Mouse (Mus musculus): ENCODE results near the gene Fhl3. TPM values are rescaled to one million over a fixed set of nuclear protein-coding genes. Genes with fewer than 3 reads are reported as not detected.

Fhl3 gene
- total RNA-seq, 2 experiments from 2014 or later: 77.5 to 112 TPM

DNA sequence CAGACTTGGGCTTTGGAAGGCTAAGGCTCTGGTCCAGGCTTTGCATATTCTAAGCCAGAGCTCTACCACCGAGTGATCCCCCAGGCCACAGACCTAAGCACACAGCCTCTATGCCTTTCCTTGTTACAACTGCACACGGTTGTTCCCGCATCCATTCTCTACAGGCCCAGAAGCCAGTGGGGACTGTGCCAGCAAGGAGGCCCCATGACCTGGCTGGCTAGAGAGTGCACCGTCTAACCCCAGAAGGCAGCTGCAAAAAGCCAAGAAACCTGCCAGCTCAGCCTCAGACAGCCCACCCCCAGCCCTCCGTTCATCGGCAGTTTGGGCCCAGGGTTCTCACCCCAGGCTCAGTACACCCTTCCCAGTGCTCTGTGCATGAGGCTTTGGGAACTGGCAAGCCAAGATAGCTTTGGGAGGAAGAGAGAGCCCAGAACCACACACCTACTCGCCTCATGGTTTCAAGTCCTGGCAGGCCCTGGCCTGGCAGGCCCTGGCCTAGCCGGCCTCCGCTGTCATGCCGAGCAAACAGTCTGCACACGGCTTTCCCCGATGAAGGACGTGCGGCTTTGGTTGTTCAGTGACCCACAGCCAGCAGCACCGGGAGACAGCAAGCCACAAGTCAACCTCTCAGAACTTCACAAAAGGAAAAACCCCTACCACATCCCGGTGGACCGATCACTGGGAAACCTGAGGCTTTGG, 26.0 kb upstream of the Fhl3 start:
- DNase-seq: no peak
- intact Hi-C loops (cut with DNase I; ENCODE audit: low total_unique reads): loop anchor here (5.0 kb wide), 2 partner anchors 447 to 532 kb away; no protein-coding TSS in a partner anchor

DNA sequence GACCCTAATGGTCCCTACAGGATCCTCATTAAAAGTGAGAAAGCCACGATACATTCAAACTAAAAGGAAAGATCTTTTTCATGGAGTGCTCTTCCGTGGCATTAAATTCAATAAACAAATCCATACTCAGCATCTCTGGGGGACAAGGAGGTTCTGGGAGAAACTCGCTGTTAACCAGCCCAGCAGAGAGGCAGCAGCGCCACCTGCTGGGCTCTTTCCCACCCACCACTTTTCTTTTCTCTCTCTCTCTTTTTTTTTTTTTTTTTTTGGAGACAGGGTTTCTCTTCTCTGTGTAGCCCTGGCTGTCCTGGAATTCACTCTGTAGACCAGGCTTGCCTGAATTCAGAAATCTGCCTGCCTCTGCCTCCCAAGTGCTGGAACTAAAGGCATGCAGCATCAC, 25.5 kb upstream of the Fhl3 start:
- intact Hi-C loops (cut with DNase I; ENCODE audit: low total_unique reads): no loop called here
- DNase-seq: peak; percentile 53

DNA sequence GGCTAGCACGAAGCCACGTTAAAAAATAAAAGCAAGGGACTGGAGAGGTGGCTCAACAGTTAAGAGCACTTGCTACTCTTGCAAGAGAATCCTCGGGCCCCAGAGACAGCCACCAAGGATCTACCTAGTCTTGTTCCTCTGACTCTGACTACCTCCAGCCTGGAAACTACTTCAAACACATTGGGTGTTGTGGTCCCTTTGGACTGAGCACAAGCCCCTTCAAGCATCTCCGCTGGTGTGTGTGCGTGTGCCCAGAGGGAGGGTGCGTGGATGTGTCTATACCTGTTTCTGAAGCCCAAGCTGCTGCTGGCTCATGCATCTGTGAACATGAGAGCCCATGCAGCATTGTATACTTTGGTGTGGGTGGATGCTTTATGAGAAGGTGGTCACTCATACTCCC, 24.5 kb upstream of the Fhl3 start:
- DNase-seq: no peak
- intact Hi-C loops (cut with DNase I; ENCODE audit: low total_unique reads): no loop called here

DNA sequence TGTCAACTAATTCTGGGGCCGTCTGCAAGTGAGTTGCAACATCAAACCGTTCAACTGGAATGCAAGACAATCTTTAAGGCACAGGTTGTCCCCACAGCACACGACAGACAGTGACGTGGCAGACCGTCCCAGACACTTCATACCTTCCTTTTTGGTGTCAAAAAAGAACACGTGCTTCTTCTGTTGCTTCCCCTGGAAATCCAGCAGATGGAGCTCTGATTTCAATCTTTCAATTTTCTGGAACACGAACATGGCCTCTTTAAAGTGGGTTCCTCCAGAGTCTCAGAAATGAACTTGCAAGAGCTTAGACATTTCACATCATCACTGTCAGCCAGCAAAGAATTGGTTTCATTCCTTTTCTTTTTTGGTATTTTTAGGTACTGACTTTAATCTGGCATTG, 18.2 kb upstream of the Fhl3 start:
- intact Hi-C loops (cut with DNase I; ENCODE audit: low total_unique reads): no loop called here
- no peak for DNase-seq

DNA sequence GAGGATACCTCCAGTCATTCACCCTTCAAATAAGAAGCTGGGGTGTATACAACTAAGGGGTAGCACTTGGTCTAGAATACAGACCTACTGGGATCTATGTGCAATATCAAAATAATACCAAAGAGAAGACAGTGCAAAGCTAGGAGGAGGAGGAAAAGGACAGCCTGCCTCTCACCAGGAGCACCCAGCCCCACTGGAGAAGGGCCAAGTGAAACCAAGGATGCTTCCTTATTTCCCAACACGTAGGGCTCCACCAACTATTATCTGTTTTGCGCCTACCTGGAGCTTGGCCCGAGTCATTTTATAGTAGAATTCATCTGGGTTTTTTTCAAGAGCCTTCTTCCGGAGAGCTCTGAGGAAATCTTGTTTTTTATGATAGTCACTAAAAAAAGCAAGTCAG, 17.0 kb upstream of the Fhl3 start:
- DNase-seq: no peak
- intact Hi-C loops (cut with DNase I; ENCODE audit: low total_unique reads): no loop called here

DNA sequence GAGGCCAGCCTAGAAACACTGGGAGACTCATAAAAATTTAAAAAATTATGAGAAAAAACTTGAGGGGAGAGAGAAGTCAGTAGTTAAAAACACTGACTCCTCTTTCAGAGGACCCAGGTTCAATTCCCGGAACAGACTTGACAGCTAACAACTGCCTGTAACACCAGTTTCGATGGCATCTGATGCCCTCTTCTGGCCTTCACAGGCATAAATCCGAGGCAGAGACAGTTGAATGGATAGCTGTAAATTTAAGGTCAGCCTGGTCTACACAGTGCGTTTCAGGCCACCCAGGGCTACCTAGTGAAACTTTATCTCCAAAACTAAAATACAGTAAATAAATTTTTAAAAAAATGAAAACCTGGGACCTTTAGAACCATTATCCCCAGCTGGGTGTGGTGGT, 15.5 kb upstream of the Fhl3 start:
- no peak for DNase-seq
- intact Hi-C loops (cut with DNase I; ENCODE audit: low total_unique reads): no loop called here

DNA sequence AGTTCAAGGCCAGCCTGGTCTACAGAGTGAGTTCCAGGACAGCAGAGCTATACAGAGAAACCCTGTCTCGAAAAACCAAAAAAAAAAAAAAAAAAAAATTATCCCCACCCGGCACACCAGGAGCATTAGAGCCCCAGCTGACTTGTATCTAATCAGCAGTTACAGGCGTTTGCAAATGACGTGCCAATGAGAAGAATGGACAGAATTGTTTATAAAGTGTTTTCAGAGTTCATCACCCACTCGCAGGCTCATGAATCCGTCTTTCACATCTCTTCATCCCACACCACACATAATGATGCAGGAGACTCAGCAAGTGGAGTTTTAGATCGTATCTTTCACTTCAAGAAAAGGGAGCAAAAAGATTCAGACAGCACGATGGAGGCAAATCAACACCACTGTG, 15.0 kb upstream of the Fhl3 start:
- intact Hi-C loops (cut with DNase I; ENCODE audit: low total_unique reads): no loop called here
- DNase-seq: no peak

DNA sequence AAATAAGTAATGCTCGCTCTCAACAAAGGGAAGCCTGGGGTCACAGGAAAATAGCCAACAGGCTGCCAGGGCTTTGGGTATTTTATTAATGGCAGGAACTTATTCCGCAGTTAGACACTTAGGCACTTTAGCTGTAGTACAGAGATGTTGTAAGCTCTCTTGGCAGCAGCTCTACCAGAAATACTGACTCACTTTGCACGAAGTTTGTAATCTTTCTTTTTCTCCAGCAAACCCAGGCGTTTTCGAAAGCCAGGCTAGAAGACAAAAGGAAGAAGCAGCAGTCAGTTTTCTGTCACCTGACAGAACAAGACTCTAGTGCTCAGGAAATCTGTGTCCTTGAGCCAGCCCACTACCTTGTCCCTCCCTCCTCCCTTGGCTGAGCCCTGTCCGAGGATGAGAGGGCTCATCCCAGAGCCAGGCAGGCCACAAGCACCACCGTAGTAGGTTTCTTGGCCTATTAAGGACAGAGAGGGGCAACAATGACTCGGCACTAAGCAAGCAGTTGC, 14.6 kb upstream of the Fhl3 start:
- DNase-seq: no peak
- intact Hi-C loops (cut with DNase I; ENCODE audit: low total_unique reads): no loop called here

DNA sequence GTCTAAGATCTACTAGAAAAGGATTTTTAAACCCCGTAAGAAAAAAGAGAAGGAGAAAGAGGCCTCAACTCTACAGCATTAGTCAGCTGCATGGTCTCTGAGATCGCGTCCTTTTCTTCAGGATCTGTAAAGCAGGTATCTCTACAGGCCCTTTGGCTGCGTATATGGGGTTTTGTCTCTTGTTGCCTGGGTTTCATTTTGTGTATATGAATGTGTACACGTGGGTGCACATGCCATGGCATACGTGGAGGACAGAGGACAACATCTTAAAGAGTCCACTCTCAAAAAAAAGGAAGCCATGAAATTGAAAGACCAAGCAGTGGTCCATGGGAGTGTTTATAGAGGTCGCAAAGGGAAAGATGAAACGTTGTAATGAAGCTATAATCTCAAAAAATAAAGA, 9.0 kb upstream of the Fhl3 start:
- intact Hi-C loops (cut with DNase I; ENCODE audit: low total_unique reads): no loop called here
- no peak for DNase-seq

DNA sequence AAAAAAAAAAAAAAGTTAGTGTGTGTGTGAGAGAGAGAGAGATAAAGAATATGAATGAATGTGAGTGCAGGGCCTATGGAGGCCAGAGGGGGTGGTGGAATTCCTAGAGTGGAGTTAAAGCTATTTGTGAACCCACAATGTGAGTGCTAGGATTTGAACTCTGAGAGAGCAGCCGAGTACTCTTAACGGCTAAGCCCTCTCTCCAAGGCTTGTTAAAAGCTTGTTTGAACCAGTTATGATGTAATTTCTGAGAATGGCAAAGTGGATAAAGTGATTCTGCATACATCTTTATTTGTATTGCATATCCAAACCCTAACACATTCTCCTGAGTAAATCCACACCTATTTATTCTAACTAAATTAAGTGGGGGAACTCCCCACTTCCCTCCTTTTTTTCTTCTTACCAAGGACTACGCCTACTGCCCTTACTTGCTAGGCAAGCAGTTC, 8.1 kb upstream of the Fhl3 start:
- intact Hi-C loops (cut with DNase I; ENCODE audit: low total_unique reads): no loop called here
- no peak for DNase-seq

DNA sequence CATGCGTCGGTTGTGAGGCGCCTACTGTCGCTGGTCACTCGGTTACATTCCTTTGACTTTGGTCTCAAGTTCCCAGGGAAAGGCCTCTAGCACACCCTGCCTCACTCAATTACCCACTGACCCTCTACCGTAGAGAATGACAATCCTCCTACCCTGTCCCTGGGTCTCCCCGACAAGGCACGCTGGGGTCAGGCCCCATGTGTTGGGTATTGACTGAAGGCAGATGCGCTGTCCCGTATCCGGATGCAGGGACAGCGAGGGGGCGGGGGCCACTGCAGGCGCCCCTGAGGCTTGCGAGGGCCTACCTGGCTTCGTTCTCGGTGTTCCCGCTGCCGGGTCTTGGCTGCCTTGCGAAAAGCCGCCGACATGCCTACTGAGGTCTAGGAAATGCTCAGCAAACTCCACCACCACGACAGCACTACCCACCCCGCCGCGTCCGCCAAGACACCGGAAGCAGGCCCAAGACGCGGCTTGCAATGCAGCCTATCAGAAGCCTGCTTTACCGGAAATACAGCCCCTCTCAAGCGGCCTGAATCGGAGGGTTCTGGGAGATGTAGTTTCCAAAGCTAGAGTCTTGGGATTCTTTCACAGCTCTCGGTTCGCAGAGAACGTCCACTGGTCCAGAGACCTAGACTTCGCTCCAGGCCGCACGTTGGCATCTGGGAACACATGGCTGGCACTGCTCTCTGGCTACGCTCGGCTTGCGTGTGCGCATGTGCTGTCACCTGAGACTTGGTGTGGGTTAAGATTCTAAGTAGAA, 7.2 kb upstream of the Fhl3 start, which contains the start of gene Utp11:
Gene Utp11 (minus strand): TSS at position 466 of the 760 bp plus-strand sequence.
- intact Hi-C loops (cut with DNase I; ENCODE audit: low total_unique reads): no loop called here
- peak; percentile 85 for DNase-seq

DNA sequence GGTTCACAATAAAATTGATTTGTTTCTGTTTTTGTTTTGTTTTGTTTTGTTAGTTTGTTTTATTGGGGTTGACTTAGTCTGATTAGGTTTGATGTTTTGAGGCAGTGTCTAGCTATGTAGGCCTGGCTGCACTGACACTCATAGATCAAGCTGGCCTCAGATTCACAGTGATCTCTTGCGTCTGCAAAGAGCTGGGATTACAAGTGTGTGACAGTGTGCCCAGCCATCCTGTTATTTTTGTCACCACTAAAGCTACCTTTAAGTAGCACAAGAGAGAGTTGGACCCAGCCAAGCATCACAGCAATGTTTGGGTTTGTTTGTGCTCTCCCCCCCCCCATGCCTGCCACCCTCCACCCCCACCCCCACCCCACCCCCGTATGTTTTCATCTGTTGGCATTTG, 5.9 kb upstream of the Fhl3 start:
- DNase-seq: no peak
- intact Hi-C loops (cut with DNase I; ENCODE audit: low total_unique reads): no loop called here

DNA sequence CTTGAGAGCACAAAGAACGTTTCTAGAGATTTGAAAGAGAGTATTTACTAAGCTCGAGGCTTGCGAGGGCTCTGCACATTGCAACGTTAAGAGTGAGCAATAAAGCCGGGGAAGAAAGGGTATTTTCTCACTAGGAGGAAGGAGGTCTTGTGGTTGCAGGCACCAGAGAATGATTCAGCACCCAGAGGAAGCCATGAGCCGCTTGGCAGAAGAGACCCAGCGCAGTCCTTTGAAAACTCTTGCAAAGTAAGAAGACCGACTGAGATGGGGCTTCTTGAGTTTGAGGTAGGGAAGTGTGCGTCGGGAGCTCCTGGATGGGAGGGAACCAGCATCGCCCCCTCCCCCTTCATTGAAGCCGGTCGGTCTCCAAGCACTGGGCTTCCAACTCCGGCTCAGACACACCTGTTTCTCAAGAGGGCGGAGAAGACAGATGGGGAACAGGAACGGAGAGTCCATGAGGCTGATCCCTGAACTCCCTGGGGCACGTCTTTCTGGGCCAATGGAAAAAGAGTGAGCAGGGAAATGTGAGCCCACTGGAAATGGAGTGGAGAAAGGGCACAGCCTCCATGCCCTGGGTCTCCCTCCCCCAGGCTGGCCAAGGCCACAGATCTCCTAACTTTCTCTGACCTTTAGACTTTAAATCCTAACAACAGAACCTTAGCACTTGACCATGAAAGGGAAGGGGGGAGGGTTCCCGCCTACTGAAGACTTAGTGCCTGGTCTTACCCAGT, 4.5 kb upstream of the Fhl3 start:
- DNase-seq: no peak
- intact Hi-C loops (cut with DNase I; ENCODE audit: low total_unique reads): no loop called here

DNA sequence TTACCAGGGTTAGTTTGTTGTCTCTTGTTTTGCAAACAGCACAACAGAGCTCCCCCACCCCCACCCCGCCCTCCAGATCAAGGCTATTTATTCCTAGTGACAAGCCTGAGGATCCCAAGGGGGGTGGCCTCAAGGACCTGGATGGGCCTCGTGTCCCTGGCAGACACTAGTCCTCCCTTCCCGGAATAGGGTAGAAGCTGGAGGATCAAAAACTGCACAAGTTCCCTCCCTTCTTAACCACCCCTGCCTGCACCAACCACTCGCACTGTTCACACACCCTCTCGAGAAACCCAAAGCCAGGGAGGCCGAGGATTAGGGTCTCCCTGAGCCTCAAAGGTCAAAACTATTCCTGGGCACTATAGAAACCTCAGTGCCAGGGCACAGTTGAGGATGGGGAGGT, 710 bp upstream of the Fhl3 start:
- no peak for DNase-seq

DNA sequence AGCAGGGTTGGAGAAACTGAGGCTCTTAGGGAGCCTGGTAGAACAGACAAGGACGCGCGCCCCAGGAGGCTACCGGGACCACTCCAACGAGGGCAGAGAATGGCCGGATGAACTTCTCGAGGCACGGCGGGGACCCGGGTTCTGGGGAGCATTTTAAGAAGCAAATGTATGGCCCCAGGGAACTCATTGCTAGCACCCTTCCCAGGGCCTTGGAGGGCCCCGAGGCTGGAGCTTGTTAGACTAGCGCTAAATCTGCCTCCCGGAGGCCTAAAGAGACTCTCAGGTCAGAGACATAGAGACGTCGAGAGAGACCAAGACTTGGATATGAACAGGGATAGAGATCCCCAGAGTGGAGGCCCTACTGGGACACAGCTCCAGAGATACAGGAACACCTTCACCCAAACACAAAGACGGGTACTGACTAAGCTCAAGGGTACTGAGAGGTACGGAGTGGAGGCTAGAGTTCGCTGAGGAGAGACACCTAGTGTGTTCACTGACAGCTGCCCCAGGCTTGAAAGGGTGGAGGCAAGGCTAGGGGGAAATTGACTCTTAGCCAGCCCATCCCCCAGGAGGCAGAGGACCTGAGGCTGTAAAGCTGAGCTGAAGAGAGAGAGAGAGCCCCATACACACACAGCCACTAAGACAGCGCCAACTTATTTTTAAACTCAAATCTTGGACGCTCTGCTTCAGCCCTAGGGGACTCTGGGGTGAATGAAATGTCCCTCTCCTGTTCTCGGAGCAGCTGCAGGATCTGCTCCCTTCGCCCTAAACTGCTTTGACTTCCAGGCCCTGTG, 748 bp downstream of the Fhl3 start:
- intact Hi-C loops (cut with DNase I; ENCODE audit: low total_unique reads): no loop called here
- DNase-seq: peak; percentile 68

More for the DNA sequence above, 710 bp upstream of the Fhl3 start:
- intact Hi-C loops (cut with DNase I; ENCODE audit: low total_unique reads): no loop called here

DNA sequence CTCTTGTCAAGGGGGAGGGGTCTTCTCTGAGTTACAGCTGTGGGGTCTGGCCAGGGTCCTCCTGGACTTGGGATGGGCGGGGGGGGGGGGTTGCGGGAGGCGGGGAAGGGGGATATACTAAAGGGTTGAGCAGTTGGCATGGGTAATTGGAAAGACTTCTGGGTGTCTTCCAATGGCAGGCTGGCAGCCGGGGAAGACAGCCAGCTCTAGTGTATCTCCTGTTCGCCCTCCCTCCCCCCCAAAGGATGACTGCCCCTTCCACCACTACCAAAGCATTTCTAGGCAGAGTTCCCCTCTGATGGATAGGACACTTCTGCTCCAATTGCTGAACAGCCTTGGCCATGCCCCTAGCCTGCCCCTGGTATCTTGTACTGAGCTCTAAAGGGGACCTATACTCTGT, 1.4 kb downstream of the Fhl3 start:
- DNase-seq: no peak

DNA sequence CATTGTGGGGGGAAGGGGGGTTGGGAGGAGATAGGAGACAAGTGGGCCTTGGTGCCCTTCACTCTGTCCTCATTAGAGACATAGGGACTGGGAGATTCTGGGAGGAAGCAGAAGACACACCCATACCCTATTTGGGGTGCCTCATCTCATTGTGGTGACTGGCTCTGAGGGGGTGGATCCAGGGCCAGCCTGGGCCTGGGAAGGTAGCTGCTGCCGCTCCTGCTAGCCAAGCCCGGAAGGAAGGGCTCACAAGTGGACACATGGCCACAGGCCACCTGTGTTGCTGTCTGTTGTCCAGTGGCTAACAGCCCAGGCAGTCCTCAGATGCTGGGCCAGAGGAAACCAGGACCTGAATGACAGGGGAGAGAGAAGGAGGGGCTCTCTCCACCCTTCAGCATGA, 2.9 kb downstream of the Fhl3 start:
- intact Hi-C loops (cut with DNase I; ENCODE audit: low total_unique reads): no loop called here
- DNase-seq: peak; percentile 62

More for the DNA sequence above, 1.4 kb downstream of the Fhl3 start:
- intact Hi-C loops (cut with DNase I; ENCODE audit: low total_unique reads): no loop called here

DNA sequence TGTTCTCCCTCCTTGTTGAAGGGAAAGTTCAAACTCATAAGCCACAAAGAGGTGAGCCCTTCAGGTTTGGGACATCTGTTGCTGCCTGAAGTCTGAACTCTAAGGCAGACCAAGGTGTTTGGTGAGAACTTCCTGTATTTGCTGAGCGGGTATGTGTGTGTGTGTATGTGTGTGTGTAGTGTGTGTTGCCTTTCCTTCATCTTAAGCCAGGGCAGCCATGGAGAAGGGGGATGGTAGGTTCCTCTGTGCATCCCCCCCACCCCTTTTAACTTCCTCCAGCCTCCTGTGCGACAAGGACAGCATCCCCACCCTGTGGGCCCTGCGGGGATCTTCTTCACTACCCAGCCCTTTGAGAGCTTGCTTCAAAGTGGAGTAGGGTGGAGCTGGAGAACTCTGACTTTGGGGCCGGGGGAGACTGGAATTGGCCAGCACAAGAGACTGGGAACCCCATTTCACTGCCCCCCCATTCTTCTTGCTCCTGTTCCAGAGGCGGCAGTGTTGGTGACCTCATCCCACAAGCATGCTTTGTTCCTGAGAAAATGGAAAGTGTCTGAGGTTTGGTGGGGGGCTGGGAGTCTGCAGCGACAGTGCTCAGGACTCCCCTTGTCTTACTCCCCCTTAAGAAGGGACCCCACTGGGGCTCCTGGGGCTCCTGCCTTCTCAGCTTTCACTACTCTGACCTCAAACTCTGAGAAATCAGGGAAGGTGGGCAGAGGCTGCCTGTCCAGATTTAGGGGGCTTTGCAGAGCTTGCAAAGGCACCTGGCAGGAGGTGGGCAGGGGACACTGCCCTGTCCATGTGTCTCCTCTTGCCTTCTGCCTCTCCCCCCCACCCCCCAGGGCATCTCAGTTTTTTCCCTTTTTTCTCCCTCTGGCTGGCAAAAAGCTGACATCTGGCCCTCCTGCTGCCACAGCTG, 3.6 kb downstream of the Fhl3 start:
- intact Hi-C loops (cut with DNase I; ENCODE audit: low total_unique reads): no loop called here
- no peak for DNase-seq

Data from gastrocnemius, postnatal 14 days (tissue).